20 mouse cellular contexts compared by ENCODE assay signal in genomic region chr14:77298327-77298726, GRCm38 (mm10).
DNase-seq lines count a peak whose midpoint lies in the region; ATAC-seq and TF ChIP-seq lines count a peak whose summit lies in the region.
"Had no signal": no experiment of that assay in that cellular context is flagged by ENCODE, and none has a peak within 500 bp of the region (broad histone marks: within the 10 kb centered on the region; RNA-seq: fewer than 3 reads in every experiment).

No protein-coding gene starts in this region.

- ATAC-seq in heart, postnatal 0 days (ENCODE audit: insufficient read depth, low read depth): no peak
- ATAC-seq: forebrain, embryonic 14.5 days; forebrain, embryonic 16.5 days had no signal

- TF ChIP-seq CTCF in heart, postnatal 0 days (IDR thresholded peaks at IDR 0.05; ENCODE audit: low read depth): no peak

- no peak overlapping the region for H3K27ac ChIP-seq in heart, postnatal 0 days (ENCODE audit: low read depth)
- H3K27ac ChIP-seq: embryonic facial prominence, embryonic 13.5 days; embryonic facial prominence, embryonic 15.5 days; forebrain, embryonic 10.5 days; forebrain, embryonic 12.5 days had no signal

- no peak for TF ChIP-seq EP300 in heart, postnatal 0 days (IDR thresholded peaks at IDR 0.05; ENCODE audit: low read depth)

- no peak overlapping the region for H3K9ac ChIP-seq in heart, postnatal 0 days (replicated peaks; ENCODE audit: low read depth, low read length)
- H3K9ac ChIP-seq: embryonic facial prominence, embryonic 13.5 days; embryonic facial prominence, embryonic 15.5 days; forebrain, embryonic 12.5 days had no signal

- H3K9me3 ChIP-seq in heart, postnatal 0 days (replicated peaks; ENCODE audit: control insufficient read depth, low read length): no peaks in the 10 kb centered on the region
- H3K9me3 ChIP-seq: embryonic facial prominence, embryonic 13.5 days; embryonic facial prominence, embryonic 15.5 days; forebrain, embryonic 10.5 days; forebrain, embryonic 12.5 days had no signal

- H3K36me3 ChIP-seq in heart, postnatal 0 days (replicated peaks; ENCODE audit: control insufficient read depth, insufficient read depth, low read length): no peaks in the 10 kb centered on the region
- H3K36me3 ChIP-seq: embryonic facial prominence, embryonic 13.5 days; embryonic facial prominence, embryonic 15.5 days; forebrain, embryonic 10.5 days; forebrain, embryonic 12.5 days had no signal

- WGBS in heart, postnatal 0 days: 86% methylated on average over 3 of the region's 3 CpGs

- no peaks in the 10 kb centered on the region for H3K4me1 ChIP-seq in heart, postnatal 0 days (ENCODE audit: control insufficient read depth, insufficient read depth)
- H3K4me1 ChIP-seq: embryonic facial prominence, embryonic 13.5 days; embryonic facial prominence, embryonic 15.5 days; forebrain, embryonic 10.5 days; forebrain, embryonic 12.5 days had no signal

- DNase-seq in cerebellum, adult 9-10 months: peak; percentile 65
- no peak for DNase-seq in cerebellum, adult 18-20 months
- DNase-seq in heart, postnatal 0 days (ENCODE audit: low spot score): peak; percentile 11
- DNase-seq in heart, adult 11 months: no peak
- peak; percentile 53 for DNase-seq in brain, adult 2 months (ENCODE audit: low read depth, low spot score)
- peak; percentile 30 for DNase-seq in skeletal muscle tissue, adult 2 months (ENCODE audit: low read depth, low spot score)
- no peak for DNase-seq in ovary, postnatal 36 days (ENCODE audit: low spot score)
- DNase-seq: adrenal gland, adult 2 months; adrenal gland, postnatal 10 days; adrenal gland, postnatal 25 days; cerebellum, adult 9-11 months; cerebellum, postnatal 36 days; embryo, embryonic 11 days had no signal

- no peak overlapping the region for H3K4me3 ChIP-seq in heart, postnatal 0 days (ENCODE audit: low read depth, low read length)
- H3K4me3 ChIP-seq: embryonic facial prominence, embryonic 13.5 days; embryonic facial prominence, embryonic 15.5 days; erythroblast, embryonic 14.5 days; forebrain, embryonic 10.5 days; forebrain, embryonic 12.5 days had no signal

- no peaks in the 10 kb centered on the region for H3K27me3 ChIP-seq in heart, postnatal 0 days (ENCODE audit: control insufficient read depth, insufficient read depth, low read length)
- H3K27me3 ChIP-seq: embryonic facial prominence, embryonic 13.5 days; embryonic facial prominence, embryonic 15.5 days; forebrain, embryonic 12.5 days had no signal

- H3K4me2 ChIP-seq in heart, postnatal 0 days (ENCODE audit: low read depth, low read length): no peak overlapping the region
- H3K4me2 ChIP-seq: embryonic facial prominence, embryonic 13.5 days; embryonic facial prominence, embryonic 15.5 days; forebrain, embryonic 12.5 days had no signal

Comparison
In these comparisons a context has a peak if more than half of its experiments do, and no peak if none do; other contexts are left out.
1. DNase-seq: peak in cerebellum, adult 9-10 months (single experiment), heart, postnatal 0 days (single experiment), brain, adult 2 months (single experiment) and skeletal muscle tissue, adult 2 months (single experiment); none in cerebellum, adult 18-20 months (0 of 2), heart, adult 11 months (single experiment) and ovary, postnatal 36 days (single experiment).